Mouse (Mus musculus): ENCODE measurements around the gene Cuedc1.

Cuedc1 gene

GRCm38 (mm10) chr11:88148638-88149279 lies 50.9 kb downstream of the Cuedc1 start:
- peak; percentile 69 to 81 for DNase-seq

GRCm38 (mm10) chr11:88151379-88152155 lies 53.7 kb downstream of the Cuedc1 start:
- peak; percentile 83 to 88 for DNase-seq

GRCm38 (mm10) chr11:88153880-88154279 lies 56.0 kb downstream of the Cuedc1 start:
- DNase-seq, result peak; percentile 63 to 77

GRCm38 (mm10) chr11:88154500-88154899 lies 56.6 kb downstream of the Cuedc1 start:
- DNase-seq, result no peak

GRCm38 (mm10) chr11:88155451-88155850 lies 57.6 kb downstream of the Cuedc1 start:
- DNase-seq, result no peak

GRCm38 (mm10) chr11:88155998-88156397 lies 58.1 kb downstream of the Cuedc1 start:
- no peak for DNase-seq

- no peak for DNase-seq
Measured at GRCm38 (mm10) chr11:88156403-88156802, 58.5 kb downstream of the Cuedc1 start.

- DNase-seq, result peak; percentile 60 to 70
Measured at GRCm38 (mm10) chr11:88158842-88159246, 61.0 kb downstream of the Cuedc1 start.

GRCm38 (mm10) chr11:88159389-88159788 lies 61.5 kb downstream of the Cuedc1 start:
- peak in 1 of 2 experiments; percentile 53 for DNase-seq

GRCm38 (mm10) chr11:88160316-88160715 lies 62.5 kb downstream of the Cuedc1 start:
- no peak for DNase-seq

- peak; percentile 64 to 74 for DNase-seq
Measured at GRCm38 (mm10) chr11:88161051-88161581, 63.3 kb downstream of the Cuedc1 start.

GRCm38 (mm10) chr11:88161651-88162362 lies 63.9 kb downstream of the Cuedc1 start:
- peak; percentile 91 to 95 for DNase-seq

- DNase-seq, result no peak
Measured at GRCm38 (mm10) chr11:88162740-88163139, 64.9 kb downstream of the Cuedc1 start.

- no peak for DNase-seq
Measured at GRCm38 (mm10) chr11:88164213-88164723, 66.4 kb downstream of the Cuedc1 start.

- DNase-seq, result peak; percentile 80 to 85
Measured at GRCm38 (mm10) chr11:88164801-88165377, 67.0 kb downstream of the Cuedc1 start.

- no peak for DNase-seq
Measured at GRCm38 (mm10) chr11:88165683-88166364, 68.0 kb downstream of the Cuedc1 start.

GRCm38 (mm10) chr11:88166471-88166870 lies 68.6 kb downstream of the Cuedc1 start:
- no peak for DNase-seq

GRCm38 (mm10) chr11:88168611-88169010 lies 70.8 kb downstream of the Cuedc1 start:
- no peak for DNase-seq

- DNase-seq, result no peak
Measured at GRCm38 (mm10) chr11:88169531-88170040, 71.7 kb downstream of the Cuedc1 start.

GRCm38 (mm10) chr11:88170606-88171005 lies 72.7 kb downstream of the Cuedc1 start:
- DNase-seq, result no peak

GRCm38 (mm10) chr11:88171876-88172442 lies 74.1 kb downstream of the Cuedc1 start:
- DNase-seq, result no peak

Data from lung, adult 18-20 months (tissue).